In genomic region chr2:84018330-84018729, GRCm38 (mm10) we compare ENCODE assay signal across 20 mouse cellular contexts. TPM values are rescaled to one million over a fixed set of nuclear protein-coding genes. Genes with fewer than 3 reads are reported as not detected.
DNase-seq lines count a peak whose midpoint lies in the region; ATAC-seq lines count a peak whose summit lies in the region.
"Had no signal": no experiment of that assay in that cellular context is flagged by ENCODE, and none has a peak within 500 bp of the region (broad histone marks: within the 10 kb centered on the region; RNA-seq: fewer than 3 reads in every experiment).

No protein-coding gene starts in this region.

- peak; percentile 69 for DNase-seq in embryonic facial prominence, embryonic 14.5 days (ENCODE audit: low spot score)
- no peak for DNase-seq in embryonic facial prominence, embryonic 10.5 days (ENCODE audit: low spot score)
- peak; percentile 17 for DNase-seq in kidney, adult 9 months
- no peak for DNase-seq in kidney, postnatal 4 days
- DNase-seq in 3T3-L1 (ENCODE audit: low read depth, low spot score) = peak; percentile 88
- DNase-seq in ovary, adult 18-20 months (ENCODE audit: low spot score) = no peak
- DNase-seq in layer of hippocampus, postnatal 25 days (ENCODE audit: extremely low spot score in 1 of 2, low spot score in 1 of 2) = no peak
- DNase-seq: B cell, adult 2 months; cerebellum, adult 9-10 months; kidney, adult 11 months; midbrain, embryonic 14.5 days; thymus, adult 18-20 months had no signal

- no peak for ATAC-seq in embryonic facial prominence, embryonic 14.5 days (ENCODE audit: low read depth)
- ATAC-seq in granulocyte monocyte progenitor cell, adult 5-6 weeks (replicated peaks; ENCODE audit: poor library complexity, severe bottlenecking) = peak; percentile 33
- ATAC-seq: activated CD4-positive, CD25-positive, alpha-beta regulatory T cell, adult 4 months had no signal

- H3K4me1 ChIP-seq in embryonic facial prominence, embryonic 14.5 days (ENCODE audit: control insufficient read depth, insufficient read depth, low read length) = peaks cover 2% of the 10 kb centered on the region; the same call in 1 of the 2 replicates
- 0 out of 2 replicates have a peak, but pooled peaks cover 3% of the 10 kb centered on the region for H3K4me1 ChIP-seq in embryonic facial prominence, embryonic 10.5 days
- H3K4me1 ChIP-seq: forebrain, embryonic 12.5 days; hindbrain, embryonic 10.5 days; neural tube, embryonic 12.5 days had no signal

- H3K4me3 ChIP-seq in embryonic facial prominence, embryonic 14.5 days (ENCODE audit: low read depth, low read length) = no peak overlapping the region
- H3K4me3 ChIP-seq in embryonic facial prominence, embryonic 10.5 days = no peak overlapping the region
- H3K4me3 ChIP-seq: forebrain, embryonic 12.5 days; hindbrain, embryonic 10.5 days; neural tube, embryonic 12.5 days had no signal

- no peaks in the 10 kb centered on the region for H3K9me3 ChIP-seq in embryonic facial prominence, embryonic 14.5 days (ENCODE audit: control insufficient read depth, low read length)
- H3K9me3 ChIP-seq in embryonic facial prominence, embryonic 10.5 days = no peaks in the 10 kb centered on the region
- H3K9me3 ChIP-seq: forebrain, embryonic 12.5 days; hindbrain, embryonic 10.5 days; neural tube, embryonic 12.5 days had no signal

- no peak overlapping the region for H3K4me2 ChIP-seq in embryonic facial prominence, embryonic 14.5 days (ENCODE audit: low read depth, low read length)
- H3K4me2 ChIP-seq: forebrain, embryonic 12.5 days; neural tube, embryonic 12.5 days had no signal

- H3K9ac ChIP-seq in embryonic facial prominence, embryonic 14.5 days (ENCODE audit: low read depth, low read length) = no peak overlapping the region
- H3K9ac ChIP-seq: forebrain, embryonic 12.5 days; liver, embryonic 14.5 days; neural tube, embryonic 12.5 days had no signal

- H3K27me3 ChIP-seq in embryonic facial prominence, embryonic 14.5 days (replicated peaks; ENCODE audit: control insufficient read depth, insufficient read depth, low read length) = no peaks in the 10 kb centered on the region
- no peaks in the 10 kb centered on the region for H3K27me3 ChIP-seq in embryonic facial prominence, embryonic 10.5 days (replicated peaks; ENCODE audit: low read depth, poor library complexity, severe bottlenecking)
- H3K27me3 ChIP-seq: forebrain, embryonic 12.5 days; neural tube, embryonic 12.5 days had no signal

- 37% methylated on average over 3 of the region's 3 CpGs for WGBS in embryonic facial prominence, embryonic 14.5 days
- 77% methylated on average over 3 of the region's 3 CpGs for WGBS in embryonic facial prominence, embryonic 10.5 days

- no peak overlapping the region for H3K27ac ChIP-seq in embryonic facial prominence, embryonic 14.5 days (replicated peaks; ENCODE audit: low read depth, low read length)
- H3K27ac ChIP-seq in embryonic facial prominence, embryonic 10.5 days (replicated peaks) = no peak overlapping the region
- H3K27ac ChIP-seq: forebrain, embryonic 12.5 days; hindbrain, embryonic 10.5 days; liver, embryonic 14.5 days; neural tube, embryonic 12.5 days had no signal

- H3K36me3 ChIP-seq in embryonic facial prominence, embryonic 14.5 days (ENCODE audit: control insufficient read depth, insufficient read depth, low read length) = no peaks in the 10 kb centered on the region
- H3K36me3 ChIP-seq in embryonic facial prominence, embryonic 10.5 days (replicated peaks) = no peaks in the 10 kb centered on the region
- H3K36me3 ChIP-seq: forebrain, embryonic 12.5 days; hindbrain, embryonic 10.5 days; neural tube, embryonic 12.5 days had no signal

RNA-seq across cellular contexts. Expression of gene Gm13691, which starts 28.0 kb away (rescaled TPM):
- not detected in 2 replicates for polyA plus RNA-seq in embryonic facial prominence, embryonic 14.5 days (2014; fragmentation: Nextera tagmentation; extraction: Ambion mirVana)
- polyA plus RNA-seq in embryonic facial prominence, embryonic 10.5 days (2016; fragmentation: Nextera tagmentation; extraction: Ambion mirVana) = not detected in 2 replicates
- not detected in 2 replicates for total RNA-seq in granulocyte monocyte progenitor cell, adult 5-6 weeks (2014; fragmentation: Nextera tagmentation)
- 0.09 TPM in 1 of 2 replicates, not detected in the other for total RNA-seq in granulocyte monocyte progenitor cell, adult 5-6 weeks (2017)
- 1 to 10 TPM; 1.6 to 1.7 TPM for total RNA-seq in layer of hippocampus, postnatal 25 days (2021)
- polyA plus RNA-seq: activated CD4-positive, CD25-positive, alpha-beta regulatory T cell, adult 4 months; brain, embryonic 14.5 days; forebrain, embryonic 12.5 days; hindbrain, embryonic 10.5 days; liver, embryonic 14.5 days; midbrain, embryonic 14.5 days; neural tube, embryonic 12.5 days had no signal

RNA-seq across cellular contexts. Expression of gene Gm13697, which starts 33.8 kb away (rescaled TPM):
- not detected in 2 replicates for polyA plus RNA-seq in embryonic facial prominence, embryonic 14.5 days (2014; fragmentation: Nextera tagmentation; extraction: Ambion mirVana)
- not detected in 2 replicates for polyA plus RNA-seq in embryonic facial prominence, embryonic 10.5 days (2016; fragmentation: Nextera tagmentation; extraction: Ambion mirVana)
- not detected in 2 replicates for total RNA-seq in granulocyte monocyte progenitor cell, adult 5-6 weeks (2014; fragmentation: Nextera tagmentation)
- 0.10 and 0.13 TPM in 2 replicates for total RNA-seq in granulocyte monocyte progenitor cell, adult 5-6 weeks (2017)
- total RNA-seq in layer of hippocampus, postnatal 25 days (2021) = 1 to 10 TPM; 1.6 to 1.7 TPM
- polyA plus RNA-seq: activated CD4-positive, CD25-positive, alpha-beta regulatory T cell, adult 4 months; brain, embryonic 14.5 days; forebrain, embryonic 12.5 days; hindbrain, embryonic 10.5 days; liver, embryonic 14.5 days; midbrain, embryonic 14.5 days; neural tube, embryonic 12.5 days had no signal

RNA-seq across cellular contexts. Expression of gene Gm13694, which starts 39.6 kb away (rescaled TPM):
- not detected in 2 replicates for polyA plus RNA-seq in embryonic facial prominence, embryonic 14.5 days (2014; fragmentation: Nextera tagmentation; extraction: Ambion mirVana)
- not detected in 2 replicates for polyA plus RNA-seq in embryonic facial prominence, embryonic 10.5 days (2016; fragmentation: Nextera tagmentation; extraction: Ambion mirVana)
- not detected in 2 replicates for total RNA-seq in granulocyte monocyte progenitor cell, adult 5-6 weeks (2014; fragmentation: Nextera tagmentation)
- 0.10 and 0.13 TPM in 2 replicates for total RNA-seq in granulocyte monocyte progenitor cell, adult 5-6 weeks (2017)
- 1 to 10 TPM; 1.6 to 1.7 TPM for total RNA-seq in layer of hippocampus, postnatal 25 days (2021)
- polyA plus RNA-seq: activated CD4-positive, CD25-positive, alpha-beta regulatory T cell, adult 4 months; brain, embryonic 14.5 days; forebrain, embryonic 12.5 days; hindbrain, embryonic 10.5 days; liver, embryonic 14.5 days; midbrain, embryonic 14.5 days; neural tube, embryonic 12.5 days had no signal

RNA-seq across cellular contexts. Expression of gene Gm13696, which starts 45.4 kb away (rescaled TPM):
- not detected in 2 replicates for polyA plus RNA-seq in embryonic facial prominence, embryonic 14.5 days (2014; fragmentation: Nextera tagmentation; extraction: Ambion mirVana)
- not detected in 2 replicates for polyA plus RNA-seq in embryonic facial prominence, embryonic 10.5 days (2016; fragmentation: Nextera tagmentation; extraction: Ambion mirVana)
- total RNA-seq in granulocyte monocyte progenitor cell, adult 5-6 weeks (2014; fragmentation: Nextera tagmentation) = not detected in 2 replicates
- total RNA-seq in granulocyte monocyte progenitor cell, adult 5-6 weeks (2017) = 0.10 and 0.13 TPM in 2 replicates
- 1 to 10 TPM; 1.6 to 1.7 TPM for total RNA-seq in layer of hippocampus, postnatal 25 days (2021)
- polyA plus RNA-seq: activated CD4-positive, CD25-positive, alpha-beta regulatory T cell, adult 4 months; brain, embryonic 14.5 days; forebrain, embryonic 12.5 days; hindbrain, embryonic 10.5 days; liver, embryonic 14.5 days; midbrain, embryonic 14.5 days; neural tube, embryonic 12.5 days had no signal

RNA-seq across cellular contexts. Expression of gene Gm13695, which starts 51.2 kb away (rescaled TPM):
- polyA plus RNA-seq in embryonic facial prominence, embryonic 14.5 days (2014; fragmentation: Nextera tagmentation; extraction: Ambion mirVana) = not detected in 2 replicates
- polyA plus RNA-seq in embryonic facial prominence, embryonic 10.5 days (2016; fragmentation: Nextera tagmentation; extraction: Ambion mirVana) = not detected in 2 replicates
- total RNA-seq in granulocyte monocyte progenitor cell, adult 5-6 weeks (2014; fragmentation: Nextera tagmentation) = not detected in 2 replicates
- not detected in 2 replicates for total RNA-seq in granulocyte monocyte progenitor cell, adult 5-6 weeks (2017)
- not detected for total RNA-seq in layer of hippocampus, postnatal 25 days (2021)
- total RNA-seq: ES-E14 had no signal
- polyA plus RNA-seq: activated CD4-positive, CD25-positive, alpha-beta regulatory T cell, adult 4 months; brain, embryonic 14.5 days; forebrain, embryonic 12.5 days; hindbrain, embryonic 10.5 days; liver, embryonic 14.5 days; midbrain, embryonic 14.5 days; neural tube, embryonic 12.5 days had no signal

Comparison
In these comparisons a context has a peak if more than half of its experiments do, and no peak if none do; other contexts are left out.
1. DNase-seq: peak in embryonic facial prominence, embryonic 14.5 days (single experiment), kidney, adult 9 months (single experiment) and 3T3-L1 (single experiment); none in embryonic facial prominence, embryonic 10.5 days (single experiment), kidney, postnatal 4 days (0 of 2), ovary, adult 18-20 months (single experiment) and layer of hippocampus, postnatal 25 days (0 of 2).